Mouse (Mus musculus): ENCODE measurements around the gene Sptlc2. TPM values are rescaled to one million over a fixed set of nuclear protein-coding genes. Genes with fewer than 3 reads are reported as not detected.

Gene Sptlc2
- polyA plus RNA-seq, 1 experiment = 0.80 TPM

DNA sequence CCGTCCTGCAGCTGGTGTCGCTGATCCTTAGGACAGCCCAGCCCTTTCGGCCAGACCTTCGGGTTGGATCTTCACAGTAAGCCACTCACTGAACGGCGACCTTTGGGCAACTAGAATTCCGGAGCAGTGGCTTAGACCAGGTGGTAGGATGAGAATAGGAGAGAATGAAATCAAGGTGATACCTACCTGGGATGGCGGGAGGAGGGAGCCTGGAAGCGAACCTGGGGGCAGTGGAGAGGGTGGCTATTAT, 87.8 kb downstream of the Sptlc2 start:
- H3K36me3 ChIP-seq (ENCODE audit: control insufficient read depth) = no peaks in the 10 kb centered on the region
- peak overlapping the region; percentile 60 for H3K4me3 ChIP-seq (replicated peaks)
- peaks cover 15% of the 10 kb centered on the region for H3K4me1 ChIP-seq (ENCODE audit: control insufficient read depth)
- H3K9me3 ChIP-seq (ENCODE audit: control insufficient read depth, low read length) = peaks cover 5% of the 10 kb centered on the region; the same call in 1 of the 2 replicates
- peaks cover 45% of the 10 kb centered on the region for H3K27me3 ChIP-seq (ENCODE audit: control insufficient read depth)
- TF ChIP-seq TAL1 (IDR thresholded peaks at IDR 0.05; ENCODE audit: low read length) = no peak
- TF ChIP-seq GATA1 (IDR thresholded peaks at IDR 0.05; ENCODE audit: low read length) = no peak

DNA sequence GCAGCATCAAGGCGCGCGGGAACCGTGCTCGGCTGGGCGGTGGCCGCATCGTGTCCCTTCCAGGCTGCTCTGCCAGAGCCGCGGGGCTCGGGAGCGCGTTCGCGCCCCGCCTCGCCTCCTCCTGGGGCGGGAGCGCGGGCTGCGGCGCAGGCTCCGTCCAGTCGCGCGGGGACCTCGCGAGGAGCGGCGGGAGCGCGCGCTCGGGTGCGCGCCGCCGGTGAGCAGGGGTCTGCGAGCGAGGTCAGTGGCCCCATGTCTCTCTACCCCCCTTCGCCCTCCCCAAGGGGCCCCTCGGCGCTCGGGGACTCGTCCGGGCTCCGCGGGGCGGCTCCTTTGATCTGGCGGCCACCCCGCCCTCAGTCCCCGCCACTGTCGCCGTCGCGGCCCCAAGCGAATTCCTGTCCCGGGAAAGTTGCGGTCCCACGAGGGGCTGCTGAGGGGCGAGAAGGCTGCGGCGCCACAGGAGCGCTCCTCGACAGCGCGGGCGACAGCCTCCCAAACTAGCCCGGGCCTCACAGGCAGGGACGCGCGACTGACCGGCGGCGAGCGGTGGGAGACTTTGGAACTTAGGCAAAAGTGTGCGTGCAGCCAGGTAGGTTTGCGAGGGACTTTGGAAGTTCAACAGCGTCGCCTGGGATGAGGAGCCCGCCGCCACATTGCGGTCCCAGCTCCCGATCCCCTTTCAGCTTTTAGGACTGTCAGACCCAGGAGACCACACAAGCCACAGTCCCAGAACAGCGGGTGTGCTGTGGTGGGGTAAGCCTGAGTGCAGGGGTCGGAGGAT, 88.3 kb downstream of the Sptlc2 start, which contains the start of gene Ism2:
Gene Ism2, minus strand, starts transcription at position 49 of the 784 bp plus-strand sequence.
- peaks cover 5% of the 10 kb centered on the region; the same call in 1 of the 2 replicates for H3K9me3 ChIP-seq (ENCODE audit: control insufficient read depth, low read length)
- peak within 1 kb of the TSS; percentile 60 for H3K4me3 ChIP-seq (replicated peaks)
- no peaks in the 10 kb centered on the region for H3K36me3 ChIP-seq (ENCODE audit: control insufficient read depth)
- H3K27me3 ChIP-seq (ENCODE audit: control insufficient read depth) = peaks cover 45% of the 10 kb centered on the region
- H3K4me1 ChIP-seq (ENCODE audit: control insufficient read depth) = peaks cover 15% of the 10 kb centered on the region
- no peak for TF ChIP-seq GATA1 (IDR thresholded peaks at IDR 0.05; ENCODE audit: low read length)
- no peak for TF ChIP-seq TAL1 (IDR thresholded peaks at IDR 0.05; ENCODE audit: low read length)

GRCm38 (mm10) chr12:87299037-87299656, 89.0 kb downstream of the Sptlc2 start:
- peaks cover 5% of the 10 kb centered on the region; the same call in 1 of the 2 replicates for H3K9me3 ChIP-seq (ENCODE audit: control insufficient read depth, low read length)

GRCm38 (mm10) chr12:87293934-87294333, 94.2 kb downstream of the Sptlc2 start:
- Histone ChIP-seq H3K27me3 (ENCODE audit: control insufficient read depth) (peaks cover 10% of the 10 kb centered on the region), H3K4me3 (replicated peaks) (no peak overlapping the region), H3K36me3 (ENCODE audit: control insufficient read depth) (no peaks in the 10 kb centered on the region), H3K9me3 (ENCODE audit: control insufficient read depth, low read length) (no peaks in the 10 kb centered on the region), H3K4me1 (ENCODE audit: control insufficient read depth) (no peaks in the 10 kb centered on the region)
- TF ChIP-seq GATA1 (IDR thresholded peaks at IDR 0.05; ENCODE audit: low read length) (no peak), TAL1 (IDR thresholded peaks at IDR 0.05; ENCODE audit: low read length) (no peak)

More at GRCm38 (mm10) chr12:87299037-87299656, 89.0 kb downstream of the Sptlc2 start:
- Histone ChIP-seq H3K4me3 (replicated peaks) (peak overlapping the region; percentile 60), H3K36me3 (ENCODE audit: control insufficient read depth) (no peaks in the 10 kb centered on the region), H3K4me1 (ENCODE audit: control insufficient read depth) (peaks cover 15% of the 10 kb centered on the region), H3K27me3 (ENCODE audit: control insufficient read depth) (peaks cover 45% of the 10 kb centered on the region)
- no peak for TF ChIP-seq TAL1 (IDR thresholded peaks at IDR 0.05; ENCODE audit: low read length)
- no peak for TF ChIP-seq GATA1 (IDR thresholded peaks at IDR 0.05; ENCODE audit: low read length)

DNA sequence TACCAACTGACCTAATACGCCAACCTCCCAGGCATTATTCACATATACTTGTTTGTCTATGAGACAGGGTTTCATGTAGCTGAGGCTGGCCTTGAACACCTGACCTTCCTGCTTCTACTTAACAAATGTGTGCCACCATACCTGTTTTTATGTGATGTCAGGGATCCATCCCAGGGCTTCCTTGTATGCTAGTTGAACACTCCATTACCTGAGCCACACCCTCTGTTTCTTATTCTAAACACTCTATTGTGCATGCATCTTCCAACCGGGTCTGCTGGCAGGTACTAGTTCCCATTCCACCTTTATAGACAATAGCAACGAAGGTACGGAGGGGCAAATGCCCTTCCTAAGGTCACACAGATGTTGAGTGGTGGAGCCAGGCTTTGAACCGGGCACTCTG, 99.1 kb downstream of the Sptlc2 start:
- H3K9me3 ChIP-seq (ENCODE audit: control insufficient read depth, low read length) = no peaks in the 10 kb centered on the region
- H3K27me3 ChIP-seq (ENCODE audit: control insufficient read depth) = no peaks in the 10 kb centered on the region; the same call in 1 of the 2 replicates

GRCm38 (mm10) chr12:87284726-87285125, 103.4 kb downstream of the Sptlc2 start:
- H3K4me3 ChIP-seq (replicated peaks) = no peak overlapping the region
- H3K4me1 ChIP-seq (ENCODE audit: control insufficient read depth) = no peaks in the 10 kb centered on the region; the same call in 1 of the 2 replicates
- H3K27me3 ChIP-seq (ENCODE audit: control insufficient read depth) = no peaks in the 10 kb centered on the region; the same call in 1 of the 2 replicates
- H3K9me3 ChIP-seq (ENCODE audit: control insufficient read depth, low read length) = no peaks in the 10 kb centered on the region
- TF ChIP-seq GATA1 (IDR thresholded peaks at IDR 0.05; ENCODE audit: low read length) = no peak
- TF ChIP-seq TAL1 (IDR thresholded peaks at IDR 0.05; ENCODE audit: low read length) = no peak
- H3K36me3 ChIP-seq (ENCODE audit: control insufficient read depth) = no peaks in the 10 kb centered on the region

More for the DNA sequence above, 99.1 kb downstream of the Sptlc2 start:
- Histone ChIP-seq H3K4me3 (replicated peaks) (no peak overlapping the region), H3K4me1 (ENCODE audit: control insufficient read depth) (no peaks in the 10 kb centered on the region; the same call in 1 of the 2 replicates), H3K36me3 (ENCODE audit: control insufficient read depth) (no peaks in the 10 kb centered on the region)
- no peak for TF ChIP-seq GATA1 (IDR thresholded peaks at IDR 0.05; ENCODE audit: low read length)
- no peak for TF ChIP-seq TAL1 (IDR thresholded peaks at IDR 0.05; ENCODE audit: low read length)

- Histone ChIP-seq H3K36me3 (ENCODE audit: control insufficient read depth) (no peaks in the 10 kb centered on the region), H3K27me3 (ENCODE audit: control insufficient read depth) (no peaks in the 10 kb centered on the region; the same call in 1 of the 2 replicates), H3K4me1 (ENCODE audit: control insufficient read depth) (no peaks in the 10 kb centered on the region; the same call in 1 of the 2 replicates), H3K4me3 (replicated peaks) (no peak overlapping the region), H3K9me3 (ENCODE audit: control insufficient read depth, low read length) (no peaks in the 10 kb centered on the region)
- TF ChIP-seq TAL1 (IDR thresholded peaks at IDR 0.05; ENCODE audit: low read length) (no peak), GATA1 (IDR thresholded peaks at IDR 0.05; ENCODE audit: low read length) (no peak)
These were observed 103.9 kb downstream of the Sptlc2 start for GRCm38 (mm10) chr12:87284268-87284667.

- Histone ChIP-seq H3K9me3 (ENCODE audit: control insufficient read depth, low read length) (no peaks in the 10 kb centered on the region), H3K27me3 (ENCODE audit: control insufficient read depth) (no peaks in the 10 kb centered on the region; the same call in 1 of the 2 replicates), H3K36me3 (ENCODE audit: control insufficient read depth) (no peaks in the 10 kb centered on the region), H3K4me1 (ENCODE audit: control insufficient read depth) (peaks cover 3% of the 10 kb centered on the region), H3K4me3 (replicated peaks) (no peak overlapping the region)
- no peak for TF ChIP-seq TAL1 (IDR thresholded peaks at IDR 0.05; ENCODE audit: low read length)
- no peak for TF ChIP-seq GATA1 (IDR thresholded peaks at IDR 0.05; ENCODE audit: low read length)
These were observed 104.4 kb downstream of the Sptlc2 start for GRCm38 (mm10) chr12:87283706-87284105.

DNA sequence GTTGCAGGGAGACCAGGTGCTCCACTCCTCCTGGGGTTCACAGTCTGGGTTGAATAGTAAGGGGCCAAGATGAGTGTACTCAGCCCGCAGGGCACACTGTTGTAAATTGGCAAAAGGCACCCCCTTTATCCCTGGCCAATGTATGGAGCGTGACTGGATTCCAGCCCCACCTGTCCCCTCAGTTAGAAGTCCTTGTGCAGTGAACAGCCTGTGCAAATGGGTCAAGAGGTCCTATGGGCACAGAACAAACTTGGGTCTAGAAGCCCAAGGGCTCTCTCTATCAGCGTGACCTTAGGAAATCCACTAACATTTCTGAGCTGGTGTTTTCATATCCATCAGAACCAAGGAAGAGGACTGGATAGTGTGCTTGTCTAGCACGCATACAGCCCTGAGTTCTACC, 105.4 kb downstream of the Sptlc2 start:
- peaks cover 10% of the 10 kb centered on the region for H3K4me1 ChIP-seq (ENCODE audit: control insufficient read depth)
- no peaks in the 10 kb centered on the region; the same call in 1 of the 2 replicates for H3K27me3 ChIP-seq (ENCODE audit: control insufficient read depth)
- no peaks in the 10 kb centered on the region for H3K36me3 ChIP-seq (ENCODE audit: control insufficient read depth)
- H3K4me3 ChIP-seq (replicated peaks) = no peak overlapping the region
- H3K9me3 ChIP-seq (ENCODE audit: control insufficient read depth, low read length) = no peaks in the 10 kb centered on the region
- TF ChIP-seq GATA1 (IDR thresholded peaks at IDR 0.05; ENCODE audit: low read length) = no peak
- TF ChIP-seq TAL1 (IDR thresholded peaks at IDR 0.05; ENCODE audit: low read length) = no peak

Data from erythroblast, embryonic 14.5 days (primary cell).